Mouse (Mus musculus): ENCODE measurements at regions not wholly inside any gene's neighbourhood (a gene's known extent, or its start where the extent isn't known, plus 50 kb on each side); places are given as distances from the start of the nearest gene placed in this dataset.

GRCm38 (mm10) chr11:111273651-111274050 lies 207.7 kb downstream of the Kcnj2 start:
- intact Hi-C loops (cut with DNase I): no loop called here
- no peak for DNase-seq

GRCm38 (mm10) chr11:111280769-111281168 lies 214.8 kb downstream of the Kcnj2 start:
- no peak for DNase-seq

GRCm38 (mm10) chr11:111281237-111282160 lies 215.5 kb downstream of the Kcnj2 start:
- intact Hi-C loops (cut with DNase I): no loop called here

More at GRCm38 (mm10) chr11:111280769-111281168, 214.8 kb downstream of the Kcnj2 start:
- intact Hi-C loops (cut with DNase I): no loop called here

GRCm38 (mm10) chr11:111282283-111282682 lies 216.3 kb downstream of the Kcnj2 start:
- DNase-seq: no peak
- intact Hi-C loops (cut with DNase I): no loop called here

More at GRCm38 (mm10) chr11:111281237-111282160, 215.5 kb downstream of the Kcnj2 start:
- no peak for DNase-seq

GRCm38 (mm10) chr11:111290537-111290936 lies 224.6 kb downstream of the Kcnj2 start:
- no peak for DNase-seq
- intact Hi-C loops (cut with DNase I): no loop called here

- no peak for DNase-seq
- intact Hi-C loops (cut with DNase I): no loop called here
These were observed 230.4 kb downstream of the Kcnj2 start for GRCm38 (mm10) chr11:111296309-111296721.

GRCm38 (mm10) chr11:111312802-111313201 lies 246.8 kb downstream of the Kcnj2 start:
- intact Hi-C loops (cut with DNase I): no loop called here
- no peak for DNase-seq

- intact Hi-C loops (cut with DNase I): no loop called here
- peak in 1 of 2 experiments; percentile 12 for DNase-seq
These were observed 247.6 kb downstream of the Kcnj2 start for GRCm38 (mm10) chr11:111313566-111313965.

- DNase-seq: no peak
- intact Hi-C loops (cut with DNase I): no loop called here
These were observed 255.6 kb downstream of the Kcnj2 start for GRCm38 (mm10) chr11:111321576-111321975.

GRCm38 (mm10) chr11:111324453-111325010 lies 258.6 kb downstream of the Kcnj2 start:
- intact Hi-C loops (cut with DNase I): no loop called here
- DNase-seq: no peak

GRCm38 (mm10) chr11:111326915-111327314 lies 261.0 kb downstream of the Kcnj2 start:
- no peak for DNase-seq
- intact Hi-C loops (cut with DNase I): no loop called here

GRCm38 (mm10) chr11:111328258-111328657 lies 262.3 kb downstream of the Kcnj2 start:
- DNase-seq: no peak
- intact Hi-C loops (cut with DNase I): no loop called here

GRCm38 (mm10) chr11:111331592-111331991 lies 265.6 kb downstream of the Kcnj2 start:
- intact Hi-C loops (cut with DNase I): no loop called here
- no peak for DNase-seq

GRCm38 (mm10) chr11:111333021-111333420 lies 267.1 kb downstream of the Kcnj2 start:
- no peak for DNase-seq
- intact Hi-C loops (cut with DNase I): no loop called here

- DNase-seq: no peak
- intact Hi-C loops (cut with DNase I): no loop called here
These were observed 281.6 kb downstream of the Kcnj2 start for GRCm38 (mm10) chr11:111347562-111347961.

GRCm38 (mm10) chr11:111350028-111350427 lies 284.1 kb downstream of the Kcnj2 start:
- intact Hi-C loops (cut with DNase I): no loop called here
- no peak for DNase-seq

- intact Hi-C loops (cut with DNase I): no loop called here
- no peak for DNase-seq
These were observed 297.4 kb downstream of the Kcnj2 start for GRCm38 (mm10) chr11:111363363-111363762.

GRCm38 (mm10) chr11:111377165-111377564 lies 311.2 kb downstream of the Kcnj2 start:
- intact Hi-C loops (cut with DNase I): no loop called here
- DNase-seq: no peak

GRCm38 (mm10) chr11:111379842-111380241 lies 313.9 kb downstream of the Kcnj2 start:
- no peak for DNase-seq
- intact Hi-C loops (cut with DNase I): no loop called here

GRCm38 (mm10) chr11:111398706-111399105 lies 332.7 kb downstream of the Kcnj2 start:
- intact Hi-C loops (cut with DNase I): no loop called here
- DNase-seq: no peak

- DNase-seq: no peak
- intact Hi-C loops (cut with DNase I): no loop called here
These were observed 343.3 kb downstream of the Kcnj2 start for GRCm38 (mm10) chr11:111409266-111409665.

GRCm38 (mm10) chr11:111424871-111425270 lies 358.9 kb downstream of the Kcnj2 start:
- no peak for DNase-seq
- intact Hi-C loops (cut with DNase I): no loop called here
